Mouse (Mus musculus): ENCODE data around the gene Aurkb. TPM values are rescaled to one million over a fixed set of nuclear protein-coding genes. Genes with fewer than 3 reads are reported as not detected.

The Aurkb gene
- polyA plus RNA-seq, 1 experiment from 2014 or later = 199 TPM

- DNase-seq (ENCODE audit: low spot score) (no peak), ATAC-seq (replicated peaks; ENCODE audit: low FRiP score) (no peak)
- WGBS = 86% methylated on average over 6 of the region's 6 CpGs
- Histone ChIP-seq H3K4me2 (ENCODE audit: low read depth, low read length, severe bottlenecking) (no peak overlapping the region), H3K27me3 (ENCODE audit: control insufficient read depth, insufficient read depth, low read length) (no peaks in the 10 kb centered on the region), H3K9ac (ENCODE audit: low read length) (no peak overlapping the region), H3K9me3 (ENCODE audit: control insufficient read depth, low read length) (no peaks in the 10 kb centered on the region), H3K36me3 (ENCODE audit: control insufficient read depth, insufficient read depth, low read length) (no peaks in the 10 kb centered on the region), H3K4me3 (ENCODE audit: low read depth, low read length) (no peak overlapping the region), H3K27ac (ENCODE audit: low read depth, low read length) (no peak overlapping the region), H3K4me1 (replicated peaks; ENCODE audit: control insufficient read depth, insufficient read depth, low read length) (no peaks in the 10 kb centered on the region)
Measured at GRCm38 (mm10) chr11:69078041-69078440, 32.6 kb downstream of the Aurkb start.

GRCm38 (mm10) chr11:69078805-69079438 lies 33.5 kb downstream of the Aurkb start:
- Histone ChIP-seq H3K36me3 (ENCODE audit: control insufficient read depth, insufficient read depth, low read length) (no peaks in the 10 kb centered on the region), H3K27me3 (ENCODE audit: control insufficient read depth, insufficient read depth, low read length) (no peaks in the 10 kb centered on the region), H3K4me2 (ENCODE audit: low read depth, low read length, severe bottlenecking) (no peak overlapping the region), H3K9me3 (ENCODE audit: control insufficient read depth, low read length) (no peaks in the 10 kb centered on the region), H3K4me1 (replicated peaks; ENCODE audit: control insufficient read depth, insufficient read depth, low read length) (no peaks in the 10 kb centered on the region), H3K4me3 (ENCODE audit: low read depth, low read length) (no peak overlapping the region), H3K27ac (ENCODE audit: low read depth, low read length) (no peak overlapping the region), H3K9ac (ENCODE audit: low read length) (no peak overlapping the region)
- no peak for DNase-seq (ENCODE audit: low spot score)
- 83% methylated on average over 5 of the region's 5 CpGs for WGBS
- no peak for ATAC-seq (replicated peaks; ENCODE audit: low FRiP score)

- no peaks in the 10 kb centered on the region for H3K4me1 ChIP-seq (replicated peaks; ENCODE audit: control insufficient read depth, insufficient read depth, low read length)
- H3K4me2 ChIP-seq (ENCODE audit: low read depth, low read length, severe bottlenecking) = no peak overlapping the region
- no peak overlapping the region for H3K9ac ChIP-seq (ENCODE audit: low read length)
- no peak overlapping the region for H3K27ac ChIP-seq (ENCODE audit: low read depth, low read length)
- no peaks in the 10 kb centered on the region for H3K9me3 ChIP-seq (ENCODE audit: control insufficient read depth, low read length)
- no peak overlapping the region for H3K4me3 ChIP-seq (ENCODE audit: low read depth, low read length)
- no peaks in the 10 kb centered on the region for H3K27me3 ChIP-seq (ENCODE audit: control insufficient read depth, insufficient read depth, low read length)
- no peak for ATAC-seq (replicated peaks; ENCODE audit: low FRiP score)
- no peaks in the 10 kb centered on the region for H3K36me3 ChIP-seq (ENCODE audit: control insufficient read depth, insufficient read depth, low read length)
- DNase-seq (ENCODE audit: low spot score) = no peak
- 87% methylated on average over 15 of the region's 15 CpGs for WGBS
Measured at GRCm38 (mm10) chr11:69080102-69080854, 34.8 kb downstream of the Aurkb start.

GRCm38 (mm10) chr11:69080855-69081222 lies 35.4 kb downstream of the Aurkb start:
- H3K27me3 ChIP-seq (ENCODE audit: control insufficient read depth, insufficient read depth, low read length) = no peaks in the 10 kb centered on the region
- ATAC-seq (replicated peaks; ENCODE audit: low FRiP score) (no peak), DNase-seq (ENCODE audit: low spot score) (no peak)
- no peak overlapping the region for H3K27ac ChIP-seq (ENCODE audit: low read depth, low read length)
- no peaks in the 10 kb centered on the region for H3K9me3 ChIP-seq (ENCODE audit: control insufficient read depth, low read length)
- H3K4me1 ChIP-seq (replicated peaks; ENCODE audit: control insufficient read depth, insufficient read depth, low read length) = no peaks in the 10 kb centered on the region
- H3K36me3 ChIP-seq (ENCODE audit: control insufficient read depth, insufficient read depth, low read length) = no peaks in the 10 kb centered on the region
- no peak overlapping the region for H3K4me3 ChIP-seq (ENCODE audit: low read depth, low read length)
- no peak overlapping the region for H3K9ac ChIP-seq (ENCODE audit: low read length)
- WGBS = 90% methylated on average over 8 of the region's 8 CpGs
- H3K4me2 ChIP-seq (ENCODE audit: low read depth, low read length, severe bottlenecking) = no peak overlapping the region

GRCm38 (mm10) chr11:69081613-69082012 lies 36.2 kb downstream of the Aurkb start:
- Histone ChIP-seq H3K4me2 (ENCODE audit: low read depth, low read length, severe bottlenecking) (no peak overlapping the region), H3K9me3 (ENCODE audit: control insufficient read depth, low read length) (no peaks in the 10 kb centered on the region), H3K9ac (ENCODE audit: low read length) (no peak overlapping the region), H3K27ac (ENCODE audit: low read depth, low read length) (no peak overlapping the region), H3K36me3 (ENCODE audit: control insufficient read depth, insufficient read depth, low read length) (no peaks in the 10 kb centered on the region), H3K4me3 (ENCODE audit: low read depth, low read length) (no peak overlapping the region), H3K27me3 (ENCODE audit: control insufficient read depth, insufficient read depth, low read length) (no peaks in the 10 kb centered on the region), H3K4me1 (replicated peaks; ENCODE audit: control insufficient read depth, insufficient read depth, low read length) (no peaks in the 10 kb centered on the region)
- no peak for ATAC-seq (replicated peaks; ENCODE audit: low FRiP score)
- 87% methylated on average over 7 of the region's 7 CpGs for WGBS
- no peak for DNase-seq (ENCODE audit: low spot score)

- Histone ChIP-seq H3K4me2 (ENCODE audit: low read depth, low read length, severe bottlenecking) (no peak overlapping the region), H3K4me1 (replicated peaks; ENCODE audit: control insufficient read depth, insufficient read depth, low read length) (peaks cover 10% of the 10 kb centered on the region; the same call in 1 of the 2 replicates), H3K36me3 (ENCODE audit: control insufficient read depth, insufficient read depth, low read length) (no peaks in the 10 kb centered on the region), H3K4me3 (ENCODE audit: low read depth, low read length) (no peak overlapping the region), H3K27ac (ENCODE audit: low read depth, low read length) (no peak overlapping the region), H3K9me3 (ENCODE audit: control insufficient read depth, low read length) (no peaks in the 10 kb centered on the region), H3K9ac (ENCODE audit: low read length) (no peak overlapping the region), H3K27me3 (ENCODE audit: control insufficient read depth, insufficient read depth, low read length) (no peaks in the 10 kb centered on the region)
- DNase-seq (ENCODE audit: low spot score) (no peak), ATAC-seq (replicated peaks; ENCODE audit: low FRiP score) (no peak)
- WGBS = 70% methylated on average over 6 of the region's 6 CpGs
Measured at GRCm38 (mm10) chr11:69085608-69086007, 40.2 kb downstream of the Aurkb start.

- ATAC-seq (replicated peaks; ENCODE audit: low FRiP score) (no peak), DNase-seq (ENCODE audit: low spot score) (no peak)
- Histone ChIP-seq H3K9ac (ENCODE audit: low read length) (no peak overlapping the region), H3K4me3 (ENCODE audit: low read depth, low read length) (no peak overlapping the region), H3K4me2 (ENCODE audit: low read depth, low read length, severe bottlenecking) (no peak overlapping the region), H3K27ac (ENCODE audit: low read depth, low read length) (no peak overlapping the region), H3K4me1 (replicated peaks; ENCODE audit: control insufficient read depth, insufficient read depth, low read length) (peaks cover 10% of the 10 kb centered on the region; the same call in 1 of the 2 replicates), H3K27me3 (ENCODE audit: control insufficient read depth, insufficient read depth, low read length) (no peaks in the 10 kb centered on the region), H3K9me3 (ENCODE audit: control insufficient read depth, low read length) (no peaks in the 10 kb centered on the region), H3K36me3 (ENCODE audit: control insufficient read depth, insufficient read depth, low read length) (no peaks in the 10 kb centered on the region; the same call in 1 of the 2 replicates)
- 76% methylated on average over 6 of the region's 6 CpGs for WGBS
Measured at GRCm38 (mm10) chr11:69086390-69086789, 40.9 kb downstream of the Aurkb start.

GRCm38 (mm10) chr11:69087082-69087481 lies 41.6 kb downstream of the Aurkb start:
- Histone ChIP-seq H3K36me3 (ENCODE audit: control insufficient read depth, insufficient read depth, low read length) (no peaks in the 10 kb centered on the region; the same call in 1 of the 2 replicates), H3K9me3 (ENCODE audit: control insufficient read depth, low read length) (no peaks in the 10 kb centered on the region), H3K4me2 (ENCODE audit: low read depth, low read length, severe bottlenecking) (no peak overlapping the region), H3K9ac (ENCODE audit: low read length) (no peak overlapping the region; the same call in 1 of the 2 replicates), H3K27ac (ENCODE audit: low read depth, low read length) (peak overlapping the region; percentile 27; the same call in 1 of the 2 replicates), H3K4me1 (replicated peaks; ENCODE audit: control insufficient read depth, insufficient read depth, low read length) (peaks cover 10% of the 10 kb centered on the region; the same call in 1 of the 2 replicates), H3K27me3 (ENCODE audit: control insufficient read depth, insufficient read depth, low read length) (no peaks in the 10 kb centered on the region), H3K4me3 (ENCODE audit: low read depth, low read length) (no peak overlapping the region)
- 40% methylated on average over 4 of the region's 4 CpGs for WGBS
- ATAC-seq (replicated peaks; ENCODE audit: low FRiP score) (no peak), DNase-seq (ENCODE audit: low spot score) (no peak)

Data from forebrain, embryonic 11.5 days (tissue).